Mouse (Mus musculus) stomach, postnatal 0 days (tissue): ENCODE measurements around the gene Lcat.

Experiments
- CTCF ChIP-seq: IDR thresholded peaks from 2 replicates; pipeline ENCODE4 v1.5.1; 2016; ENCODE audit warnings: antibody characterized with exemption, low read depth, mild to moderate bottlenecking, moderate library complexity
- EP300 ChIP-seq: optimal IDR thresholded peaks from 2 replicates; pipeline ENCODE3; 2016; ENCODE audit warnings: antibody characterized with exemption

- TF ChIP-seq CTCF (no peak), EP300 (no peak)
These were observed at the start of gene Lcat for GRCm38 (mm10) chr8:105943321-105943739.
